Mouse (Mus musculus) forebrain, embryonic 16.5 days (tissue): ENCODE data around the gene Mtmr12. TPM values are rescaled to one million over a fixed set of nuclear protein-coding genes. Genes with fewer than 3 reads are reported as not detected.

Source experiments
- ATAC-seq: fragments of 200-750 bp; cut with Nextera tagmentation; 2 replicates; pipeline ENCODE4 v1.8.0; 2017; ENCODE audit warnings: mild to moderate bottlenecking, moderate library complexity
- H3K27ac ChIP-seq: fragments of 300-500 bp; sonication (generic); 2 replicates; pipeline ENCODE4 v1.5.1; 2014; ENCODE audit warnings: low read length, control low read depth
- H3K27me3 ChIP-seq: fragments of 300-500 bp; sonication (generic); replicated peaks from 2 replicates; pipeline ENCODE4 v1.6.1; 2014; ENCODE audit warnings: low read length; ENCODE audit not compliant: control insufficient read depth, insufficient read depth
- H3K36me3 ChIP-seq: fragments of 300-500 bp; sonication (generic); 2 replicates; pipeline ENCODE4 v1.6.1; 2014; ENCODE audit not compliant: control insufficient read depth, insufficient read depth
- H3K4me1 ChIP-seq: fragments of 300-500 bp; sonication (generic); replicated peaks from 2 replicates; pipeline ENCODE4 v1.6.1; 2014; ENCODE audit warnings: low read length; ENCODE audit not compliant: control insufficient read depth, insufficient read depth
- H3K4me2 ChIP-seq: fragments of 300-500 bp; sonication (generic); 2 replicates; pipeline ENCODE4 v1.6.1; 2014; ENCODE audit warnings: mild to moderate bottlenecking, low read length, control low read depth
- H3K4me3 ChIP-seq: fragments of 300-500 bp; sonication (generic); replicated peaks from 2 replicates; pipeline ENCODE4 v1.5.1; 2014; ENCODE audit warnings: mild to moderate bottlenecking, low read length, control low read depth
- H3K9ac ChIP-seq: fragments of 300-500 bp; sonication (generic); replicated peaks from 2 replicates; pipeline ENCODE4 v1.6.1; 2014; ENCODE audit warnings: low read depth, low read length, control low read depth
- H3K9me3 ChIP-seq: fragments of 300-500 bp; sonication (generic); 2 replicates; pipeline ENCODE4 v1.6.1; 2016; ENCODE audit warnings: low read length; ENCODE audit not compliant: control insufficient read depth
- WGBS: fragments of 180-500 bp; shearing (Covaris S2); extraction: QIAGEN DNeasy Blood & Tissue Kit; methylation state at CpG from one replicate; pipeline ENCODE4 v1.1.7; 2014; 5-methylcytosine and 5-hydroxymethylcytosine counted together
- polyA plus RNA-seq: library from polyadenylated mRNA; unstranded; fragments of >200 nt; fragmentation: Nextera tagmentation; extraction: Ambion mirVana; gene quantifications from 2 replicates; pipeline ENCODE4 v1.2.1, GENCODE M21; 2015

Gene Mtmr12
- polyA plus RNA-seq, 1 experiment from 2014 or later, result 10.8 TPM

DNA sequence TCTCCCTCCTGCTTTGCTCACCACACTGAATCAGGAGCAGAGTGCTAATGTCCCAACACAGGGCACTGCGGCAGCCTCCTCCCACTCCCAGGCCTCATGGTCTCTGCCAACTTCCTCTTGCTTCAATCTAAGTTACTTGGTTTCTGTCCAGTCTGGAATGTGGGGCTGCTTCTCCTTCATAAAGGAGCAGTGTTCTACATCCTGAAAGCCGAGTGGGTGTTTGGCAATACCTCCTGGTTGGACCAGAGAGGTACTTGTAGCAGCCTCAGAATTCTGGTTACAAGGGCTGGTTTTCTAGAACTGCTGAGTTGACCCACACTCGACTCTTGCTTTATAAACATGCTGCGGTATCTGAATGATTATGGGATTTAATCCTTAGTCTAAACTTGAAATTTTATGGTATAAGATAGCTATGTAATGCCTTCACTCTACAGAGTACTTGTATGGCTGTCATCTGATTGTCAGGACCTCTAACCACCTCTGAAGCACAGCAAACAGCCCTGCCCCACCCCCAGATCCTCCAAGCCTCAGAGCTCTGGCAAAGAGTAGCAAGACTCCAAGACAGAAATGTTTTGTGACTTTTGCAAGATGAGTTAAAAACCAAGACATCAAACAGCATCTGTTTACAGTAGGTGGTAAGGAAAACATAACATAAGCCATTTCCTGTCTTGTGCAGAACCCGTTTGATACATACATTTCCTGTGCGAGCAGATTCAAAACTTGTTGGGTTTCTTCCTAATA, 80.1 kb downstream of the Mtmr12 start:
- H3K27me3 ChIP-seq, result no peaks in the 10 kb centered on the region
- no peak overlapping the region for H3K4me3 ChIP-seq
- H3K9me3 ChIP-seq, result no peaks in the 10 kb centered on the region
- no peaks in the 10 kb centered on the region for H3K36me3 ChIP-seq
- no peak overlapping the region for H3K9ac ChIP-seq
- H3K4me1 ChIP-seq, result no peaks in the 10 kb centered on the region
- H3K4me2 ChIP-seq, result no peak overlapping the region
- 85% methylated on average over 6 of the region's 6 CpGs for WGBS
- ATAC-seq, result no peak
- no peak overlapping the region for H3K27ac ChIP-seq

GRCm38 (mm10) chr15:12285535-12285809, 80.6 kb downstream of the Mtmr12 start:
- Histone ChIP-seq H3K9me3 (no peaks in the 10 kb centered on the region), H3K4me3 (no peak overlapping the region), H3K4me1 (no peaks in the 10 kb centered on the region), H3K27me3 (no peaks in the 10 kb centered on the region), H3K27ac (no peak overlapping the region), H3K4me2 (no peak overlapping the region), H3K9ac (no peak overlapping the region), H3K36me3 (no peaks in the 10 kb centered on the region)
- WGBS, result 87% methylated on average over 5 of the region's 5 CpGs
- no peak for ATAC-seq

DNA sequence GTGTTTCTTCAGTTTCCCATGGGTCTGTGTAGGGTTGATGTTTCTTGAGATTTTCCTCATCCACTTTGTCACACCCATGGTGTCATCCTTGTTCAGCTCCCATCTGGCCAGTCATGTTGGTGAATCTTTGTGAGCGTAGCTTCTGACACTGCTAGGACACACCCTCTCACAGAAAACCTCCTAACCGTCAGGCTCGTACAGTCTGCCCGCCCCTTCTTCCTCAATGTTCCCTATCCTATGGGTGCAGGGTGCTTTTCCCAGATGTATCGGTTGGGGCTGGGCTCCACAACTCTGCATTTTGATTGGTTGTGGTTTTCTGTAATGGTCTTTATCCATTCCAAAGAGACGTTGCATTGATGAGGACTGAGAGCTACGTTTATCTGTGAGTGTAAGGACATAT, 85.5 kb downstream of the Mtmr12 start:
- 88% methylated on average over 7 of the region's 7 CpGs for WGBS
- no peak for ATAC-seq

DNA sequence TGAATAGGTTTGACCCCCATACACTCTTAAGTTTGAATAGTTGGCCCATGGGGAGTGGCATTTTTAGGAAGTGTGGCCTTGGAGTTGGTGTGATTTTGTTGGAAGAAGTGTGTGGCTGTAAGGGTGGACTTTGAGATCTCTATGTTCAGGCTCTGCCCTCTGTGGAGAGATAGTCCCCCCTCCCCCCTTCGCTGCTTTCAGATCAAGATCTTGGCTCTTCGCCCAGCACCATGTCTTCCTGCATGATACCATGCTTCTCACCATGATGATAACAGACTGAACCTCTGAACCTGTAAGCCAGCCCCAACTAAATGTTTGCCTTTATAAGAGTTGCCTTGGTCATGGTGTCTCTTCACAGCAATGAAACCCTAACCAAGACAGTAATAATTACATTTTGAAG, 86.9 kb downstream of the Mtmr12 start:
- 85% methylated on average over 2 of the region's 2 CpGs for WGBS
- no peak for ATAC-seq

More for the DNA sequence above, 85.5 kb downstream of the Mtmr12 start:
- Histone ChIP-seq H3K4me3 (no peak overlapping the region), H3K4me1 (no peaks in the 10 kb centered on the region), H3K9ac (no peak overlapping the region), H3K27ac (no peak overlapping the region), H3K36me3 (no peaks in the 10 kb centered on the region), H3K4me2 (no peak overlapping the region), H3K27me3 (no peaks in the 10 kb centered on the region), H3K9me3 (no peaks in the 10 kb centered on the region)

DNA sequence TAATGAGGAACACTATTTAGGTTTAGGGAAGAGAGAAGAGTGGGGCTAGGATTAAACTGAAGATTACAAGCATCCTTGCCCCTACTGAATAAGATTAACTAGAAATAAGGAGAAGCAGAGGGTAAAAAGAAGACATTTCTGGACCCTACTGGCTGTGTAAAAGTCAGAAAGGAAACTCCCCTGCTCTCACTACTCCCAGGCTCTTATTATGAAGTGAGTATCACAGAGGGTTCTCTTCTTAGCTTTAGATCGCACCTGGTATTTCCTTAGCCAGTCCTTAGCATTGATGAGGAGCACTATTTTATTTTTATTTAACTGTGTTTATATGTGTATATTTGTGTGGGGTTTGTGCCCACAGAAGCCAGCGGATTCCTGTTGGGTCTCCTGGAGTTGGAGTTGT, 91.4 kb downstream of the Mtmr12 start:
- no peak overlapping the region for H3K4me3 ChIP-seq
- no peaks in the 10 kb centered on the region for H3K4me1 ChIP-seq
- no peaks in the 10 kb centered on the region for H3K9me3 ChIP-seq
- H3K9ac ChIP-seq, result no peak overlapping the region
- no peak overlapping the region for H3K27ac ChIP-seq
- H3K27me3 ChIP-seq, result no peaks in the 10 kb centered on the region
- H3K4me2 ChIP-seq, result no peak overlapping the region
- no peak for ATAC-seq
- H3K36me3 ChIP-seq, result no peaks in the 10 kb centered on the region
- WGBS, result 69% methylated on average over 2 of the region's 2 CpGs

More for the DNA sequence above, 86.9 kb downstream of the Mtmr12 start:
- no peak overlapping the region for H3K4me2 ChIP-seq
- H3K4me1 ChIP-seq, result no peaks in the 10 kb centered on the region
- no peaks in the 10 kb centered on the region for H3K36me3 ChIP-seq
- H3K27ac ChIP-seq, result no peak overlapping the region
- no peaks in the 10 kb centered on the region for H3K9me3 ChIP-seq
- no peaks in the 10 kb centered on the region for H3K27me3 ChIP-seq
- H3K4me3 ChIP-seq, result no peak overlapping the region
- no peak overlapping the region for H3K9ac ChIP-seq

GRCm38 (mm10) chr15:12298231-12298737, 93.5 kb downstream of the Mtmr12 start:
- no peak for ATAC-seq
- 79% methylated on average over 7 of the region's 7 CpGs for WGBS

GRCm38 (mm10) chr15:12301771-12302170, 96.9 kb downstream of the Mtmr12 start:
- ATAC-seq, result no peak
- no peak overlapping the region for H3K9ac ChIP-seq
- no peak overlapping the region for H3K27ac ChIP-seq
- H3K9me3 ChIP-seq, result no peaks in the 10 kb centered on the region
- H3K4me1 ChIP-seq, result no peaks in the 10 kb centered on the region
- H3K27me3 ChIP-seq, result no peaks in the 10 kb centered on the region
- no peak overlapping the region for H3K4me2 ChIP-seq
- no peak overlapping the region for H3K4me3 ChIP-seq
- 79% methylated on average over 5 of the region's 6 CpGs for WGBS
- H3K36me3 ChIP-seq, result no peaks in the 10 kb centered on the region

More at GRCm38 (mm10) chr15:12298231-12298737, 93.5 kb downstream of the Mtmr12 start:
- Histone ChIP-seq H3K9me3 (no peaks in the 10 kb centered on the region), H3K36me3 (no peaks in the 10 kb centered on the region), H3K4me2 (no peak overlapping the region), H3K4me1 (no peaks in the 10 kb centered on the region), H3K4me3 (no peak overlapping the region), H3K27me3 (no peaks in the 10 kb centered on the region), H3K27ac (no peak overlapping the region), H3K9ac (no peak overlapping the region)

DNA sequence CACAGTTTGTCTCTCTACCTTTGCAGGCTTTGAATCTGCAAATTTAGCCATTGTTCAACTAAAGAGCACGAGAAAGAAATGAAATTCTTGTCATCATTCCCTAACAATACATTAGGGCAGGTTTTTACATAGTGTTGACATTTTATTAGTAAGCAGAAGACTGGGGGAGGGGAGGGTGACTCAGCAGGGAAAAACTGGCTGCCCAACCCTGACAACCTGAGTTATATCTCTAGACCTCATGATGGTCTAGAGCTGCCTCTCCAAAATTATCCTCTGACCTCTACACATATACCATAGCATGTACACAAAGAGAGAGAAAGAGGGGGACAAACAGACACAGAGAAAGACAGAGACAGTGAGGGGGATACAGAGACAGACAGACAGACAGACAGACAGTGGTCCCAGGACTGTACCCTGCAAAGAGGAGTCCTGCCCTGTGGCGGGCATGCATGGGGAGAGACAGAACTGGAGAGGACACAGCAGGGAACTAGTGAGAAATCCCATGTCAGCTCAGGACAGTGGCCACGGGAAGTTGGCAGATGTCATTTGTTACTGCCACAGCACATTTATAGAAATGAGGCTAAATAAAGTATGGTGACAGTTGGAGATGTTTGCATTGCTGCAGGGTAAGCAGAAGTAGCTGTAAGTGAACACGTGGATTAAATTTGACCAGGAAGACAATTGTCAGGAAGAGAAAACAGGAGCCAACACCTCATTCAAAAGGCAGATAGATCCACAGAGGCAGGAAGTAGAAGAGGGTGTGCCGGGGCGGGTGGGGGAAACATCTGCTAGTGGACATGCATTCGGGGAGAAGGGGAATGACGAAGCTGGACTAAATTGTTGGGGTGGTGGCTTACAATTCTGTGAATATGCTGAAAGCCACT, 101.6 kb downstream of the Mtmr12 start:
- Histone ChIP-seq H3K27me3 (no peaks in the 10 kb centered on the region), H3K9me3 (no peaks in the 10 kb centered on the region), H3K9ac (no peak overlapping the region), H3K27ac (no peak overlapping the region), H3K4me1 (no peaks in the 10 kb centered on the region), H3K36me3 (no peaks in the 10 kb centered on the region), H3K4me3 (no peak overlapping the region), H3K4me2 (no peak overlapping the region)
- WGBS, result 70% methylated on average over 8 of the region's 8 CpGs
- no peak for ATAC-seq

GRCm38 (mm10) chr15:12307114-12307513, 102.3 kb downstream of the Mtmr12 start:
- no peak overlapping the region for H3K27ac ChIP-seq
- H3K9ac ChIP-seq, result no peak overlapping the region
- no peaks in the 10 kb centered on the region for H3K36me3 ChIP-seq
- H3K4me3 ChIP-seq, result no peak overlapping the region
- 86% methylated on average over 4 of the region's 4 CpGs for WGBS
- no peak overlapping the region for H3K4me2 ChIP-seq
- H3K4me1 ChIP-seq, result no peaks in the 10 kb centered on the region
- no peaks in the 10 kb centered on the region for H3K9me3 ChIP-seq
- no peak for ATAC-seq
- H3K27me3 ChIP-seq, result no peaks in the 10 kb centered on the region
